Mouse (Mus musculus) liver, adult 2 months (tissue): Measurements from ENCODE around the gene Unc5b.

Experiments
- CTCF ChIP-seq: fragments of 200-500 bp; IDR thresholded peaks from 2 replicates; pipeline ENCODE4 v1.5.1; 2011; ENCODE audit warnings: low read depth, low read length, control low read depth
- POLR2A ChIP-seq: fragments of 200-500 bp; IDR thresholded peaks from 2 replicates; pipeline ENCODE4 v1.6.1; 2011; ENCODE audit warnings: low read length, control low read depth; ENCODE audit not compliant: insufficient read depth; ENCODE audit errors: extremely low read depth

DNA sequence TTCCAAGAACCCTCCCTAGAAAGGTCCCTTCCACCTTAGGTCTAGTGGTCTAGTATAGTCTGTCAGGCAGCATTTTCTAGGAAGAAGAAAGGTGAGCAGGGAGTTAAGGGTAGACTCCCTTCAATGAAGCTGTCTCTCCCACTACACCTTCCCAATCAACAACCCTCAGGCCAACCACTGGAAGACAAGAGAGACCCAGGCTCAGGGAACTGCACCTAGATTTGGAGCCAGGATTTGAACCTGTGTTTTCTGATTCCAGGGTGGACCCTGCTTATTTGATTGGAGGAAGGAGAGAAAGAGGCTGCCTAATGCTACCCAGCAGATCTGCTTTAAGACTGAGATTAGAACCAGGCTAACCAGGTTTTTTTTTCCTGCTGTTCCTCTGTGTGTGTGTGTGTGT, 10.1 kb downstream of the Unc5b start:
- TF ChIP-seq CTCF (no peak), POLR2A (no peak)
